Mouse (Mus musculus) heart, adult 2 months (tissue): ENCODE measurements around the gene Plekha6.

ENCODE experiments used
- CTCF ChIP-seq: fragments of 200-600 bp; IDR thresholded peaks from 2 replicates; pipeline ENCODE4 v1.8.1; 2022; ENCODE audit warnings: antibody characterized with exemption, mild to moderate bottlenecking, moderate library complexity
- POLR2A ChIP-seq: fragments of 200-500 bp; IDR thresholded peaks from 2 replicates; pipeline ENCODE4 v1.6.1; 2011; ENCODE audit warnings: mild to moderate bottlenecking, low read depth, low read length, control low read depth; ENCODE audit not compliant: insufficient read depth

GRCm38 (mm10) chr1:133131936-133132335 is 32.1 kb upstream of the Plekha6 start:
- TF ChIP-seq POLR2A (no peak), CTCF (no peak)
